Mouse (Mus musculus): ENCODE data around the gene Tbx3. TPM values are rescaled to one million over a fixed set of nuclear protein-coding genes. Genes with fewer than 3 reads are reported as not detected.

The Tbx3 gene
- polyA plus RNA-seq, 1 experiment, result not detected

- TF ChIP-seq GATA1 (IDR thresholded peaks at IDR 0.05; ENCODE audit: low read length), result no peak
These were observed 13.1 kb upstream of the Tbx3 start for GRCm38 (mm10) chr5:119657362-119657761.

GRCm38 (mm10) chr5:119657804-119658203 lies 12.7 kb upstream of the Tbx3 start:
- no peak for TF ChIP-seq GATA1 (IDR thresholded peaks at IDR 0.05; ENCODE audit: low read length)

- no peak for TF ChIP-seq GATA1 (IDR thresholded peaks at IDR 0.05; ENCODE audit: low read length)
These were observed 12.1 kb upstream of the Tbx3 start for GRCm38 (mm10) chr5:119658396-119658795.

DNA sequence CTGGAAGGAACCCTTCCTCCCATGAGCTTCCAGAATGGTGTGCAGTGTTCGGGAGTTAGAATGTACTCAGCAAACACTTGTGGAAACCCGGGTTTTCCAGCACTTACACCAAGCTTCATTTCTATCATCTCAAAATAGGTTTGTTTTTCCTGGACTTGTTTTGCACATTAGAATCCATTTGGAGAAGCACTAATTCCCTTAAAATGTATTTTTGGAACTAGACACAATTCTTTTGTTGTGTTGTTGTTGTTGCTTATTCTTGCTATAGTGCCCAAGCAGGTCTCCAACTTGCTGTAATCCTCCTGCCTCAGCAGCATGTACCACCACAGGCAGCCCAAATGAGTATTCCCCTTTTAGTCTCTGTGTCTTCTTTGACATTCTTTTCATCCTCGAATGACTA lies 11.4 kb upstream of the Tbx3 start:
- TF ChIP-seq GATA1 (IDR thresholded peaks at IDR 0.05; ENCODE audit: low read length), result no peak

DNA sequence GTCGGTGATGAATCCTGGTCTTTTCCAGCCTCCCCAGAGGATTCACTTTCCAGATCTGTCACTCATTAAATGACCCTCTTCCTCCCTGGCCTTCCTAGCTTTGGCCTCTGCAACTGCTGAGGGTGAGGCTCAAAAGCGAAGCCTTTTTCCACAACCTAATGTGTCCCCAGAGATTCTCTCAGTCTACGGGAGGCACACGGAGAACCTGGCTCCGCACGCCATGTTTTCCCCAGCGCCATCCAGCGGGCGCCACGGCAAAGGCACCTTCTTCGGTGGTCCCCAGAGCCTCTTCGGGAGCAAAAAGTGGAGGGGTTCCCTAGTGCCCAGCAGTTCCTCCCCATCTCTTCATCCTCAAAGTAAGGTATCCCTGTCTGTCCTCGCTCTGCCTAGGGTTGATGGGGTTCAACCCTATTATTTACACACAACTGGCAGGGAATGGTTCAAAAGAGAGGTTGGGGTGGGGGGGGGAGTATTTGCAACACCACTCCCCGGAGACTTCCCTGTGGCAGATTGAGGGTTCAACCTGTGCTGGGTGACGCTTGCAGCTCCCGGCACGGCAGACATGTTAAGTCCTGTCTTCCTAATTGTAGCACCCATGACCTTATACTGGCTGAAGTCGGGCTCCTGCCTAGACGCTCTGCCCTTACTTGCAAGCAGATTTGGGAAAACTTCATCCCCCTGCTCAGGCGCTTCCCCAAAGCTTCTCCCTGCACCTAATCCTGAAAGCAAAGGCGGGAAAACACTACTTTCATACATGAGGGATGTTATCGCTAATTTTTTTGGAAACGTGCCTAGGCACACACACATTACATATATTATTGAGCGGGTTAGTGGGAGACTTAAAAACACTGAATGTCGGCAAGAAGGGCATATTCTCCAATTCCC lies 9.7 kb upstream of the Tbx3 start:
- no peak for TF ChIP-seq GATA1 (IDR thresholded peaks at IDR 0.05; ENCODE audit: low read length)

GRCm38 (mm10) chr5:119661474-119661873 lies 9.0 kb upstream of the Tbx3 start:
- no peak for TF ChIP-seq GATA1 (IDR thresholded peaks at IDR 0.05; ENCODE audit: low read length)

DNA sequence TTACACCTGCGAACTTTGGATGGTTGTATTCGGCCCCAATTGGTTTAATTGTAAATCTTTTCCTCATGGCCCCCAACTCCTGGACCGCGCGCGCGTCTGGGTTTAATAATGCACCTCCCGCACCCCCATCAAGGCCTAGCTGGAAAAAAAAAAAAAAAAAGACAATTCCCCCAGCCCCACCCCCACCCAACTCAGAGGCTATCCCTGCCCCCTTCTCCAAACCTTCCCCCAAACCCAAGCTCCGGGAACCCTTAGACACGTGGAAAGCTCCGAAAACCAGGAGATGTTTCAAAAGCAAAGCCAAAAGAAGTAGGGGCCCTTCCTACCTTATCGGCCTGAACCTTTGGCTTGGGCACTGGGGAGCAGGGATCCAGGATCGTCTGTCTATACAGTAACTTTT lies 8.1 kb upstream of the Tbx3 start:
- no peak for TF ChIP-seq GATA1 (IDR thresholded peaks at IDR 0.05; ENCODE audit: low read length)

DNA sequence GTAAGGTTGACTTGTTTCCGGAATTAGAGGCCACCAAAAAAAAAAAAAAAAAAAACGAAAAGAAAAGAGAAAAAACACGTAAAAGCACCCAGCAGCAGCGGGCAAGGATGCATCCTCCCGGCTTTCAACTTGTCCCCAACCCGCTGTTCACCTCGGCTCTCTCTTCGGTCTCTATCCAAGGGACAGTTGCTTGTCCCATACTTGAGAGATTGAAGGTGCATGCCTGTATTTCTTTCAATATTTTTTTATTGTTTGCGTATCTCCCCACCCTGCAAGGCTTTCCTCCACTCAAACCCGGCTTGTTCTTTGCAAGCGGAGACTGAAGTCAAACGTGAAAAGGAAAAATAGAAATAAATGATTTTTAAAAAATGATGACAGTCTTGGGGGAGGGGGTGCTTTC lies 7.7 kb upstream of the Tbx3 start:
- no peak for TF ChIP-seq GATA1 (IDR thresholded peaks at IDR 0.05; ENCODE audit: low read length)

GRCm38 (mm10) chr5:119663241-119663640 lies 7.2 kb upstream of the Tbx3 start:
- no peak for TF ChIP-seq GATA1 (IDR thresholded peaks at IDR 0.05; ENCODE audit: low read length)

- TF ChIP-seq GATA1 (IDR thresholded peaks at IDR 0.05; ENCODE audit: low read length), result no peak
These were observed 6.7 kb upstream of the Tbx3 start for GRCm38 (mm10) chr5:119663747-119664146.

GRCm38 (mm10) chr5:119665739-119666138 lies 4.7 kb upstream of the Tbx3 start:
- no peak for TF ChIP-seq GATA1 (IDR thresholded peaks at IDR 0.05; ENCODE audit: low read length)

DNA sequence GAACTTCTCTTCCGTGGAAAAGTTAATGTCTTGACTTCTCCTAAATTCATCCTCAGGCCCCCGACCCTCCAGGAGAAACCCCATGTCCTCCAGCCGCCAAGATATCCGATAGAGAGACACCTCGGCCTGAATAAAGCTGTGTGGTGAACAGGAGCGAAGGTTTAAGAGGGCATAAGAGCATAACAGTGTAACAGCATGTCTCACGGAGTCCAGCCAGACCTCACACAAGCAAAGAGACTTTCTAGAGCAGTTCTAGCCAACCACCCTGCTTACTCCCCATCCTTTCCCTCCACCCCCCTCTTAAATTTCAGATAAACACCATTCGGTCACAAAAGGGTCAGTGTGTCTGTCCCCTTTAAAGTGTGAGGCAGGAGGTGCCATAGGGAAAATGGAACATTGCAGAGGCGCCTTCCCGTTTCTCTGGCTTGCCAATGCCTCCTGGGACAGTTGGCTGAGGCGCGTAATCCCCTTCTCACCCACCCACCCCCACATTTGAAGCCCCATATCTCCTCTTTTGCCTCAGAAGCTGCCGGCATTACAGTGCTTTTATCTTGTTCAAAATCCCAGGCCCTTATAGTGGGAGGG lies 3.0 kb upstream of the Tbx3 start:
- no peak for TF ChIP-seq GATA1 (IDR thresholded peaks at IDR 0.05; ENCODE audit: low read length)

DNA sequence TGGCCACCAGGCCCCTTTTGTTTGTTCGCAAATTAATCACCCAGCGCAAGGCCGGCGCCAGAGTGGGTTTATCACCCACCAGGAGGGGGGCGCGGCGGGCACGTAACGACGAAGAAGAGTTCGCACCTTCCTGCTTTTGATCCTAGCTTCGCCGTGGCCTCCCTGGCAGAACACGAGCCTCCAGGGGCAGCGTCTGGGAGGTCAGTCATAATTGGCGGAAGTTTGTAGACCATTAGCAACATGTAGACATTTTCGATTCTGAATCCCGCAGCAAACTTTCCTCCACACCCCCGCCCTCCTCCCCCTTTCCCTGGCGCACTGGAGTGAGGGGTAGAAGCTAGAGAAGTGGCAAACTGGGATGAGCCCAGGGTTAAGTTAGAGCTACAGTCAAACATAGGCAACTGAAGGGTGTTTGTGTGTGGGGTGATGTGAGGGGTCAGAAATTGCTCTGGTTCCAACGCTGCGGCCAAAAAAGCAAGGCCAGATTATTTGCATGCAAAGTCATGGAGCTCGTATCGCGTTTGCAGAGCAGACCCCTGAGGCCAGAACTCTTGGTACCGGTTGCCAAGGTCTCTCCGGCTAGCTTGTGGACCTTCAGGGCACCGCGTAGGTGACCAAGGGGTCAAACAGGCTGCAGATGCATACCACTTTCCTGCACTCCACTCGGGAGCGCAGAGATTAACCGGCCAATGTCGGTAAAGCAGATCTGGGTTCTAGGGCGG lies 2.1 kb upstream of the Tbx3 start:
- no peak for TF ChIP-seq GATA1 (IDR thresholded peaks at IDR 0.05; ENCODE audit: low read length)

DNA sequence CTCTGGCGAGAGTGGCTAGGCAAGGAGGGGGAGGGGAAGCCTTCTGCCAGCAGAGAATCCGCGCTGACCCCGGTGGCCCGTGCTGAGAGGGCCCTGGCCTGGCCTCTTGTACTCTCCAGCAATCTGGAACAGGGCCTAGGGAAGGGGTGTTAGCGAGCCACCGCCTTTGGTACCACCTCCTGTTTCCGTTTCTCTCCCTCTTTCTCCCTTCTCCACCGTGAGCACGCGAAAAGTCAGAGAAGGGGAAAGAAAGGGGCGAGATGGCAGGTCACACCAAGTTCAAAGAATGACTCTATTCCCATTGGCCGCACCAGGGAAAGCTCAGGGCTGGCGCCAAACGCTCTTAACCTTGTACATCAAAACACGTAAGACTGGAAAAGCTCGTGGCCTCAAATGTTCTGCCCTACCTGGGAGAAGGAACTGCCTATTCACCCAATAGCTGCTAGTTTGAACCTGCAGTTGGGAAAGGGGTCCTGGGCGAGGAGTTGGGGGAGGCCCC lies 1.5 kb upstream of the Tbx3 start:
- no peak for TF ChIP-seq GATA1 (IDR thresholded peaks at IDR 0.05; ENCODE audit: low read length)

DNA sequence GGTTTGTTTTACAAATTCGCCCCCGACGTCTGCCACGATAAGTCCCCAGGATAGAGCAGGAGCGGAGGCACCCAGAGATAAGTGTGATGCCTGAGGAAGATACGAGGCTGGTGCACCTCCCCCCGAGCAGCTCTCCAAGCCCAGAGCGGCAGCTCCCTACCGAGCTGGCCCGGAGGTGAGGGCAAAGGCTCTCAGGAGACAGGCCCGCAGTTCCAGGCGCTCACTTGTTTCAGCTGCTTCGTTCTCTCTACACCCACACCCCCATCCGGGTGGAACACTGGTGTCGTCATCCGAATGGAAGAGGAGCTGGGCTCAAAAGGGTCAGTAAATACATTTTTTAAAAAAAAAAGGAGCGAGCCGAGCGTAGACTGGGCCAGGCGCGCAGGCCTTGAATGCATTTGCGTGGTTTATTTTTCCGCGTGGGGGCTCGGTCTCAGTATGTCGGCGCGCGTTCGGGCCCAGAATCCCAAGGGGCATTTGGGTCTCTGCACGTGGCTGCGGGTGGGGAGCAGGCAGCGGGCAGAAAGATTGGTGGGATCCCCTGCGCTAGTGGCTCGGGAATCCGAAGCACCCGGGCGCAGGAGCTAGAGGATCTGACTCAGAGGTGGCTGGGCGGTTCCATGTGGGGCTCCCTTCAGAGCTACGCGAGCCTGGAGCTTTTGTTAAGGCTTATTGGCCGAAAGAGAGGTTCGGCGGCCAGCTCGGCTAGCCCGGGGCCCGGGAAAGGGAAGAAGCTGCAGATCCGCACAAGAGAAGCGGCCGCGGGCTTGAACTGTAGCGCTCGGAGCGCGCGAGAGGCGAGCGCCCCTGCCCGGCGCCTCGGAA lies 516 bp upstream of the Tbx3 start:
- TF ChIP-seq GATA1 (IDR thresholded peaks at IDR 0.05; ENCODE audit: low read length), result no peak

Measured in G1E-ER4 (cell line).